Mouse (Mus musculus): ENCODE results near the gene Alpi. TPM values are rescaled to one million over a fixed set of nuclear protein-coding genes. Genes with fewer than 3 reads are reported as not detected.
A peak's percentile ranks its signal among the peaks of the same experiment; 100 is the strongest.

The Alpi gene
- not detected in 2 replicates for polyA plus RNA-seq (2015; fragmentation: Nextera tagmentation; extraction: Ambion mirVana)

- no peak for TF ChIP-seq CTCF (IDR thresholded peaks at IDR 0.05; ENCODE audit: low read depth)
- Histone ChIP-seq H3K9ac (replicated peaks) (no peak within 1 kb of the TSS), H3K4me3 (ENCODE audit: low read depth, low read length) (no peak within 1 kb of the TSS), H3K9me3 (ENCODE audit: low read length) (no peaks in the 10 kb centered on the region), H3K27ac (ENCODE audit: low read depth) (no peak within 1 kb of the TSS), H3K4me1 (ENCODE audit: insufficient read depth) (peaks cover 4% of the 10 kb centered on the region; the same call in 1 of the 2 replicates), H3K4me2 (ENCODE audit: low read depth, low read length) (no peak within 1 kb of the TSS), H3K27me3 (ENCODE audit: insufficient read depth, low read length) (peaks cover 4% of the 10 kb centered on the region; the same call in 1 of the 2 replicates), H3K36me3 (replicated peaks; ENCODE audit: insufficient read depth, low read length) (no peaks in the 10 kb centered on the region)
- ATAC-seq, result no peak
- WGBS (ENCODE audit: insufficient replicate concordance), result 65% methylated on average over 1 of the region's 1 CpGs
- no peak for DNase-seq
Measured at GRCm38 (mm10) chr1:87101411-87101810, at the start of gene Alpi. Alpi (minus strand) TSS chr1:87101606.

GRCm38 (mm10) chr1:87149422-87149821, 48.0 kb upstream of the Alpi start:
- Histone ChIP-seq H3K36me3 (replicated peaks; ENCODE audit: insufficient read depth, low read length) (no peaks in the 10 kb centered on the region), H3K27ac (ENCODE audit: low read depth) (no peak overlapping the region), H3K4me1 (ENCODE audit: insufficient read depth) (no peaks in the 10 kb centered on the region), H3K4me2 (ENCODE audit: low read depth, low read length) (no peak overlapping the region), H3K27me3 (ENCODE audit: insufficient read depth, low read length) (peaks cover 27% of the 10 kb centered on the region), H3K9ac (replicated peaks) (no peak overlapping the region), H3K4me3 (ENCODE audit: low read depth, low read length) (no peak overlapping the region), H3K9me3 (ENCODE audit: low read length) (no peaks in the 10 kb centered on the region)
- WGBS (ENCODE audit: insufficient replicate concordance), result 28% methylated on average over 13 of the region's 13 CpGs
- TF ChIP-seq EP300 (IDR thresholded peaks at IDR 0.05; ENCODE audit: low read depth), result no peak
- no peak for TF ChIP-seq CTCF (IDR thresholded peaks at IDR 0.05; ENCODE audit: low read depth)
- DNase-seq (no peak), ATAC-seq (peak; percentile 41; the same call in 1 of the 2 replicates)

GRCm38 (mm10) chr1:87143141-87143540, 41.7 kb upstream of the Alpi start:
- Histone ChIP-seq H3K27me3 (ENCODE audit: insufficient read depth, low read length) (no peaks in the 10 kb centered on the region), H3K4me1 (ENCODE audit: insufficient read depth) (no peaks in the 10 kb centered on the region), H3K9ac (replicated peaks) (no peak overlapping the region), H3K4me2 (ENCODE audit: low read depth, low read length) (no peak overlapping the region), H3K36me3 (replicated peaks; ENCODE audit: insufficient read depth, low read length) (no peaks in the 10 kb centered on the region), H3K9me3 (ENCODE audit: low read length) (no peaks in the 10 kb centered on the region), H3K27ac (ENCODE audit: low read depth) (no peak overlapping the region), H3K4me3 (ENCODE audit: low read depth, low read length) (no peak overlapping the region)
- TF ChIP-seq CTCF (IDR thresholded peaks at IDR 0.05; ENCODE audit: low read depth) (no peak), EP300 (IDR thresholded peaks at IDR 0.05; ENCODE audit: low read depth) (no peak)
- 76% methylated on average over 10 of the region's 10 CpGs for WGBS (ENCODE audit: insufficient replicate concordance)
- ATAC-seq (no peak), DNase-seq (no peak)

DNA sequence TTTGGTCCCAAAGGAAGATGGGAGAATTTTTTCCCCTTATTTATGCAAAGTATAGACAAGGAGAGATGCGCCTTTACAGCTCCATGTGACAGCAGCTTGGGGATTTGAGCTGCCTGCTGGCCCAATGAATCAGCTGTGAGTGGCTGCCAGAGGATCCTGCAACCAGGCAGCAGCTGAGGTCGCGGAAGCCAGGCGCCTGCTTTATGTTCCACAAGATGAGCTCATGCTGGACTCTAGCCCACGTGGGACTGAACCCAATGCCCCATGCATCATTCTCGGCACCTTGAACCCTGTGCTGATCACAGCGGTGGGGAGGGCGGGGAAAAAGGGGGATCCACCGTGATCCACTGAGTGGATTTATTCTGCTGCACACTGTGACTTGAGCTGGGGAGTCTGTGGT, 41.0 kb upstream of the Alpi start:
- no peak overlapping the region for H3K27ac ChIP-seq (ENCODE audit: low read depth)
- TF ChIP-seq CTCF (IDR thresholded peaks at IDR 0.05; ENCODE audit: low read depth) (no peak), EP300 (IDR thresholded peaks at IDR 0.05; ENCODE audit: low read depth) (no peak)
- H3K9ac ChIP-seq (replicated peaks), result no peak overlapping the region
- no peaks in the 10 kb centered on the region for H3K27me3 ChIP-seq (ENCODE audit: insufficient read depth, low read length)
- no peak overlapping the region for H3K4me2 ChIP-seq (ENCODE audit: low read depth, low read length)
- H3K36me3 ChIP-seq (replicated peaks; ENCODE audit: insufficient read depth, low read length), result no peaks in the 10 kb centered on the region
- H3K4me3 ChIP-seq (ENCODE audit: low read depth, low read length), result no peak overlapping the region
- no peaks in the 10 kb centered on the region for H3K4me1 ChIP-seq (ENCODE audit: insufficient read depth)
- H3K9me3 ChIP-seq (ENCODE audit: low read length), result no peaks in the 10 kb centered on the region
- no peak for ATAC-seq
- WGBS (ENCODE audit: insufficient replicate concordance), result 68% methylated on average over 9 of the region's 9 CpGs
- no peak for DNase-seq

- no peaks in the 10 kb centered on the region for H3K9me3 ChIP-seq (ENCODE audit: low read length)
- WGBS (ENCODE audit: insufficient replicate concordance), result 78% methylated on average over 4 of the region's 4 CpGs
- H3K36me3 ChIP-seq (replicated peaks; ENCODE audit: insufficient read depth, low read length), result no peaks in the 10 kb centered on the region
Measured at GRCm38 (mm10) chr1:87141550-87141949, 40.1 kb upstream of the Alpi start.

DNA sequence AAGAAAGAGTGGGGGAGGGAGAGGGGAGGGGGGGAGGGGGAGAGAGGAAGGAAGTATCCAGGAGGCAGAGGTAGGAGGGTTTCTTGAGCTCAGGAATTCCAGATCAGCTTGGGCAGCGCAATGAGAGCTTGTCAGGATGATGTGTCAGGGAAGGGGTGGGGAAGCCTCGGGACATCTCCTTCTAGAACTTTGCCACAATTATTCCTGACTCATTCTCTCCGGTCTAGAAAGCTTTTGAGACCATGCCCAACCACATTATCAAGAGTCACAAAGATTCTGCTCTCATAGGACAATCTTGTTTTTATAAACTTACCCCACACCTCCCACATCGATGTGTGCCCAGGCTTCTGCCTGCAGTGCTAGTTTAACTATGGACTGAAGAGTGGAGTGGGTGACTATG, 30.4 kb upstream of the Alpi start:
- ATAC-seq, result no peak
- 68% methylated on average over 4 of the region's 4 CpGs for WGBS (ENCODE audit: insufficient replicate concordance)
- DNase-seq, result no peak

More at GRCm38 (mm10) chr1:87141550-87141949, 40.1 kb upstream of the Alpi start:
- no peak overlapping the region for H3K27ac ChIP-seq (ENCODE audit: low read depth)
- H3K4me2 ChIP-seq (ENCODE audit: low read depth, low read length), result no peak overlapping the region
- DNase-seq, result no peak
- no peaks in the 10 kb centered on the region for H3K4me1 ChIP-seq (ENCODE audit: insufficient read depth)
- no peak overlapping the region for H3K9ac ChIP-seq (replicated peaks)
- no peak overlapping the region for H3K4me3 ChIP-seq (ENCODE audit: low read depth, low read length)
- no peak for TF ChIP-seq CTCF (IDR thresholded peaks at IDR 0.05; ENCODE audit: low read depth)
- no peaks in the 10 kb centered on the region for H3K27me3 ChIP-seq (ENCODE audit: insufficient read depth, low read length)
- ATAC-seq, result no peak

More for the DNA sequence above, 30.4 kb upstream of the Alpi start:
- H3K4me3 ChIP-seq (ENCODE audit: low read depth, low read length), result no peak overlapping the region
- no peak overlapping the region for H3K4me2 ChIP-seq (ENCODE audit: low read depth, low read length)
- no peak overlapping the region for H3K27ac ChIP-seq (ENCODE audit: low read depth)
- no peaks in the 10 kb centered on the region for H3K36me3 ChIP-seq (replicated peaks; ENCODE audit: insufficient read depth, low read length)
- no peak for TF ChIP-seq EP300 (IDR thresholded peaks at IDR 0.05; ENCODE audit: low read depth)
- no peak for TF ChIP-seq CTCF (IDR thresholded peaks at IDR 0.05; ENCODE audit: low read depth)
- peaks cover 16% of the 10 kb centered on the region for H3K27me3 ChIP-seq (ENCODE audit: insufficient read depth, low read length)
- no peaks in the 10 kb centered on the region for H3K4me1 ChIP-seq (ENCODE audit: insufficient read depth)
- H3K9me3 ChIP-seq (ENCODE audit: low read length), result no peaks in the 10 kb centered on the region
- no peak overlapping the region for H3K9ac ChIP-seq (replicated peaks)

Measured in liver, postnatal 0 days (tissue).